16 mouse cellular contexts compared by ENCODE assay signal in the genomic region with DNA sequence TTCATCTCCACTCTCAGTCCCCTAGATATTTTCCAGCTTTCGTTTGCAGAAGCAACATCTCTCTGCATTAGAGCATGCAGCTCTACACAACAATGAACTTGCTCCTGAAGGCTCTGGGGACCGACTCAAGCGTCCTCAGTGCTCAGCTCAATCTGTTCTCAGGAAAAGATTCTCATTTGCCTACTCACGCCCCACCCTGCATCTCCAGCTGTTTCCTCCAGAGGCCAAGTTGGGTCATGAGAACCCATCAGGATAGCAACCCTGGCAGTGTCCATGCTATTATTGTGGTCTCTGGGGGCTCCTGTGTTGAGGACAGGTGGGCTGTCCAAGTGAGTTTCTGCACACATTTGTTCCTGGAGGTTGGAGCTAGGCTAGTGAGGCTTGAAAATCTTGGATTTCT. TPM values are rescaled to one million over a fixed set of nuclear protein-coding genes. Genes with fewer than 3 reads are reported as not detected.
DNase-seq lines count a peak whose midpoint lies in the region; ATAC-seq and TF ChIP-seq lines count a peak whose summit lies in the region.
"Had no signal": no experiment of that assay in that cellular context is flagged by ENCODE, and none has a peak within 500 bp of the region (broad histone marks: within the 10 kb centered on the region; RNA-seq: fewer than 3 reads in every experiment).

No protein-coding gene starts in this region.

- H3K27me3 ChIP-seq in heart, postnatal 0 days (ENCODE audit: control insufficient read depth, insufficient read depth, low read length) = no peaks in the 10 kb centered on the region
- no peaks in the 10 kb centered on the region for H3K27me3 ChIP-seq in limb, embryonic 10.5 days (ENCODE audit: low read depth, poor library complexity, severe bottlenecking)
- H3K27me3 ChIP-seq: embryonic facial prominence, embryonic 15.5 days; limb, embryonic 15.5 days; liver, embryonic 15.5 days; midbrain, embryonic 12.5 days had no signal

- intact Hi-C loops in gastrocnemius, adult 2 months (cut with DNase I) = no loop called here
- intact Hi-C loops in left cerebral cortex, postnatal 10 days (cut with DNase I) = no loop called here

- no peak overlapping the region for H3K27ac ChIP-seq in gastrocnemius, adult 2 months
- H3K27ac ChIP-seq in heart, postnatal 0 days (ENCODE audit: low read depth) = no peak overlapping the region
- H3K27ac ChIP-seq in limb, embryonic 10.5 days = no peak overlapping the region
- H3K27ac ChIP-seq: embryonic facial prominence, embryonic 15.5 days; limb, embryonic 15.5 days; liver, embryonic 15.5 days; midbrain, embryonic 12.5 days had no signal

- H3K9me3 ChIP-seq in heart, postnatal 0 days (replicated peaks; ENCODE audit: control insufficient read depth, low read length) = no peaks in the 10 kb centered on the region
- no peaks in the 10 kb centered on the region for H3K9me3 ChIP-seq in limb, embryonic 10.5 days (replicated peaks)
- H3K9me3 ChIP-seq: embryonic facial prominence, embryonic 15.5 days; limb, embryonic 15.5 days; liver, embryonic 15.5 days had no signal

- TF ChIP-seq CTCF in gastrocnemius, adult 2 months (IDR thresholded peaks at IDR 0.05) = no peak
- TF ChIP-seq CTCF in heart, postnatal 0 days (IDR thresholded peaks at IDR 0.05; ENCODE audit: low read depth) = no peak

- no peak overlapping the region for H3K9ac ChIP-seq in heart, postnatal 0 days (replicated peaks; ENCODE audit: low read depth, low read length)
- H3K9ac ChIP-seq: embryonic facial prominence, embryonic 15.5 days; limb, embryonic 15.5 days; liver, embryonic 15.5 days; midbrain, embryonic 12.5 days had no signal

- H3K4me1 ChIP-seq in heart, postnatal 0 days (ENCODE audit: control insufficient read depth, insufficient read depth) = no peaks in the 10 kb centered on the region; the same call in 1 of the 2 replicates
- H3K4me1 ChIP-seq in limb, embryonic 10.5 days = no peaks in the 10 kb centered on the region
- H3K4me1 ChIP-seq: embryonic facial prominence, embryonic 15.5 days; limb, embryonic 15.5 days; liver, embryonic 15.5 days; midbrain, embryonic 12.5 days had no signal

- 70% methylated on average over 4 of the region's 4 CpGs for WGBS in heart, postnatal 0 days
- WGBS in limb, embryonic 10.5 days = 89% methylated on average over 4 of the region's 4 CpGs

- H3K36me3 ChIP-seq in heart, postnatal 0 days (replicated peaks; ENCODE audit: control insufficient read depth, insufficient read depth, low read length) = no peaks in the 10 kb centered on the region
- peaks cover 17% of the 10 kb centered on the region for H3K36me3 ChIP-seq in limb, embryonic 10.5 days
- H3K36me3 ChIP-seq: embryonic facial prominence, embryonic 15.5 days; limb, embryonic 15.5 days; liver, embryonic 15.5 days; midbrain, embryonic 12.5 days had no signal

- no peak overlapping the region for H3K4me3 ChIP-seq in gastrocnemius, adult 2 months
- no peak overlapping the region for H3K4me3 ChIP-seq in heart, postnatal 0 days (ENCODE audit: low read depth, low read length)
- no peak overlapping the region for H3K4me3 ChIP-seq in limb, embryonic 10.5 days
- H3K4me3 ChIP-seq: embryonic facial prominence, embryonic 15.5 days; limb, embryonic 15.5 days; liver, embryonic 15.5 days; midbrain, embryonic 12.5 days had no signal

- TF ChIP-seq EP300 in heart, postnatal 0 days (IDR thresholded peaks at IDR 0.05; ENCODE audit: low read depth) = no peak

- no peak overlapping the region for H3K4me2 ChIP-seq in heart, postnatal 0 days (ENCODE audit: low read depth, low read length)
- H3K4me2 ChIP-seq: embryonic facial prominence, embryonic 15.5 days; limb, embryonic 15.5 days; liver, embryonic 15.5 days; midbrain, embryonic 12.5 days had no signal

- DNase-seq in gastrocnemius, adult 2 months = peak; percentile 28
- peak; percentile 19 to 48 for DNase-seq in heart, adult 18-20 months
- DNase-seq in heart, postnatal 0 days (ENCODE audit: low spot score) = no peak
- peak; percentile 14 for DNase-seq in retina, postnatal 1 day
- DNase-seq in c-Kit-positive CD71-positive TER-119-positive erythroid progenitor cells, embryonic 14.5 days (ENCODE audit: low spot score) = no peak
- DNase-seq in left cerebral cortex, postnatal 10 days (ENCODE audit: extremely low spot score in 1 of 2, low spot score in 2 of 2) = no peak
- DNase-seq in limb, embryonic 10.5 days (ENCODE audit: low spot score) = no peak
- DNase-seq: adrenal gland, adult 8-10 months; cerebellum, postnatal 10 days; kidney, adult 18-20 months; kidney, postnatal 10 days had no signal

- ATAC-seq in heart, postnatal 0 days (ENCODE audit: insufficient read depth, low read depth) = 0 out of 2 replicates have a peak, but pooled peaks have one; percentile 30

RNA-seq across cellular contexts. Expression of gene Grb10, which starts 52.5 kb away (rescaled TPM):
- total RNA-seq in gastrocnemius, adult 2 months (2021) = 10 to 100 TPM; 27.9 to 59.3 TPM
- total RNA-seq in heart, adult 18-20 months (2021) = 10 to 100 TPM; 55.7 to 65.7 TPM
- 687 and 726 TPM in 2 replicates for total RNA-seq in heart, postnatal 0 days (2014; rRNA removed; ENCODE audit: low replicate concordance)
- polyA plus RNA-seq in heart, postnatal 0 days (2015; fragmentation: Nextera tagmentation; extraction: Ambion mirVana) = 190 and 200 TPM in 2 replicates
- 10 to 100 TPM; 48.5 to 48.6 TPM for total RNA-seq in left cerebral cortex, postnatal 10 days (2021)
- 474 and 593 TPM in 2 replicates for polyA plus RNA-seq in limb, embryonic 10.5 days (2016; fragmentation: Nextera tagmentation; extraction: Ambion mirVana)
- total RNA-seq: monocyte, adult 5-6 weeks had no signal

Comparison
In these comparisons a context has a peak if more than half of its experiments do, and no peak if none do; other contexts are left out.
1. DNase-seq: peak in gastrocnemius, adult 2 months (single experiment), heart, adult 18-20 months (2 of 2) and retina, postnatal 1 day (single experiment); none in heart, postnatal 0 days (single experiment), c-Kit-positive CD71-positive TER-119-positive erythroid progenitor cells, embryonic 14.5 days (single experiment), left cerebral cortex, postnatal 10 days (0 of 2) and limb, embryonic 10.5 days (single experiment).
2. RNA of gene Grb10, which starts 52.5 kb away (total RNA-seq): 687 to 726 TPM in heart, postnatal 0 days; 55.7 to 65.7 TPM in heart, adult 18-20 months, 27.9 to 59.3 TPM in gastrocnemius, adult 2 months and 48.5 to 48.6 TPM in left cerebral cortex, postnatal 10 days; every median in the first group is over 10 times any median in the second.